Mouse (Mus musculus) thymus, postnatal 4 days (tissue): ENCODE measurements around the gene Gp9.
A peak's percentile ranks its signal among the peaks of the same experiment; 100 is the strongest.

Experiments
- DNase-seq: peaks from one replicate; pipeline ENCODE4 v3.0.0; 2021

The Gp9 gene

GRCm38 (mm10) chr6:87777842-87778241 lies at the start of gene Gp9:
Gene Gp9, plus strand, starts transcription at chr6:87778072.
- no peak for DNase-seq

- no peak for DNase-seq
Observed at GRCm38 (mm10) chr6:87728102-87728501, 49.8 kb upstream of the Gp9 start.

GRCm38 (mm10) chr6:87730141-87730540 lies 47.7 kb upstream of the Gp9 start:
- no peak for DNase-seq

- DNase-seq, result peak; percentile 38
Observed at GRCm38 (mm10) chr6:87730591-87731462, 47.0 kb upstream of the Gp9 start, which contains the start of gene Efcc1. Gene Efcc1, plus strand, starts transcription at chr6:87730869.

GRCm38 (mm10) chr6:87731463-87732095 lies 46.3 kb upstream of the Gp9 start:
- no peak for DNase-seq

- peak; percentile 33 for DNase-seq
Observed at GRCm38 (mm10) chr6:87732151-87733011, 45.5 kb upstream of the Gp9 start.

- DNase-seq, result no peak
Observed at GRCm38 (mm10) chr6:87733131-87733930, 44.5 kb upstream of the Gp9 start.

- no peak for DNase-seq
Observed at GRCm38 (mm10) chr6:87734136-87734535, 43.7 kb upstream of the Gp9 start.

- no peak for DNase-seq
Observed at GRCm38 (mm10) chr6:87736923-87737322, 40.9 kb upstream of the Gp9 start.

GRCm38 (mm10) chr6:87737921-87738626 lies 39.8 kb upstream of the Gp9 start:
- no peak for DNase-seq

GRCm38 (mm10) chr6:87739898-87740297 lies 38.0 kb upstream of the Gp9 start:
- no peak for DNase-seq

GRCm38 (mm10) chr6:87740496-87740895 lies 37.4 kb upstream of the Gp9 start:
- no peak for DNase-seq

GRCm38 (mm10) chr6:87741978-87742377 lies 35.9 kb upstream of the Gp9 start:
- no peak for DNase-seq

GRCm38 (mm10) chr6:87742804-87743203 lies 35.1 kb upstream of the Gp9 start:
- peak; percentile 58 for DNase-seq

GRCm38 (mm10) chr6:87743281-87743680 lies 34.6 kb upstream of the Gp9 start:
- DNase-seq, result no peak

GRCm38 (mm10) chr6:87744632-87745031 lies 33.2 kb upstream of the Gp9 start:
- DNase-seq, result no peak

GRCm38 (mm10) chr6:87745301-87745700 lies 32.6 kb upstream of the Gp9 start:
- DNase-seq, result no peak

GRCm38 (mm10) chr6:87746059-87746458 lies 31.8 kb upstream of the Gp9 start:
- DNase-seq, result no peak

- DNase-seq, result no peak
Observed at GRCm38 (mm10) chr6:87746849-87747248, 31.0 kb upstream of the Gp9 start.

- no peak for DNase-seq
Observed at GRCm38 (mm10) chr6:87748078-87748477, 29.8 kb upstream of the Gp9 start.

GRCm38 (mm10) chr6:87748531-87748930 lies 29.3 kb upstream of the Gp9 start:
- DNase-seq, result no peak
